Mouse (Mus musculus): ENCODE results near the gene Fam89b. TPM values are rescaled to one million over a fixed set of nuclear protein-coding genes. Genes with fewer than 3 reads are reported as not detected.

The Fam89b gene
- polyA plus RNA-seq, 1 experiment: 65.9 TPM

- no peak for DNase-seq
- H3K4me3 ChIP-seq (replicated peaks; ENCODE audit: insufficient read depth, low read depth, low read length): no peak overlapping the region
- H3K27ac ChIP-seq (ENCODE audit: insufficient read depth, low read length): no peak overlapping the region
- no peaks in the 10 kb centered on the region for H3K27me3 ChIP-seq (ENCODE audit: control insufficient read depth, insufficient read depth, low read length)
- no peak for TF ChIP-seq CTCF (IDR thresholded peaks at IDR 0.05; ENCODE audit: borderline replicate concordance, insufficient read depth, low read depth, low read length)
- TF ChIP-seq POLR2A (IDR thresholded peaks at IDR 0.05; ENCODE audit: borderline replicate concordance, insufficient read depth, low read length): no peak
- peaks cover 9% of the 10 kb centered on the region for H3K4me1 ChIP-seq (ENCODE audit: control insufficient read depth, insufficient read depth, low read length)
- 18% methylated on average over 2 of the region's 2 CpGs for WGBS
Measured at GRCm38 (mm10) chr19:5713730-5714129, 15.7 kb downstream of the Fam89b start.

- no peak for TF ChIP-seq POLR2A (IDR thresholded peaks at IDR 0.05; ENCODE audit: borderline replicate concordance, insufficient read depth, low read length)
- no peak for TF ChIP-seq CTCF (IDR thresholded peaks at IDR 0.05; ENCODE audit: borderline replicate concordance, insufficient read depth, low read depth, low read length)
- no peak overlapping the region for H3K4me3 ChIP-seq (replicated peaks; ENCODE audit: insufficient read depth, low read depth, low read length)
- no peak for DNase-seq
- H3K27ac ChIP-seq (ENCODE audit: insufficient read depth, low read length): no peak overlapping the region
- WGBS: 70% methylated on average over 5 of the region's 5 CpGs
- peaks cover 9% of the 10 kb centered on the region for H3K4me1 ChIP-seq (ENCODE audit: control insufficient read depth, insufficient read depth, low read length)
- no peaks in the 10 kb centered on the region for H3K27me3 ChIP-seq (ENCODE audit: control insufficient read depth, insufficient read depth, low read length)
Measured at GRCm38 (mm10) chr19:5713255-5713654, 16.2 kb downstream of the Fam89b start.

- Histone ChIP-seq H3K4me1 (ENCODE audit: control insufficient read depth, insufficient read depth, low read length) (peaks cover 8% of the 10 kb centered on the region), H3K4me3 (replicated peaks; ENCODE audit: insufficient read depth, low read depth, low read length) (no peak overlapping the region), H3K27ac (ENCODE audit: insufficient read depth, low read length) (no peak overlapping the region), H3K27me3 (ENCODE audit: control insufficient read depth, insufficient read depth, low read length) (no peaks in the 10 kb centered on the region)
- TF ChIP-seq CTCF (IDR thresholded peaks at IDR 0.05; ENCODE audit: borderline replicate concordance, insufficient read depth, low read depth, low read length) (no peak), POLR2A (IDR thresholded peaks at IDR 0.05; ENCODE audit: borderline replicate concordance, insufficient read depth, low read length) (no peak)
- no peak for DNase-seq
- WGBS: 93% methylated on average over 14 of the region's 14 CpGs
Measured at GRCm38 (mm10) chr19:5711907-5712460, 17.5 kb downstream of the Fam89b start.

- Histone ChIP-seq H3K27ac (ENCODE audit: insufficient read depth, low read length) (no peak overlapping the region), H3K27me3 (ENCODE audit: control insufficient read depth, insufficient read depth, low read length) (no peaks in the 10 kb centered on the region), H3K4me1 (ENCODE audit: control insufficient read depth, insufficient read depth, low read length) (peaks cover 5% of the 10 kb centered on the region; the same call in 1 of the 2 replicates), H3K4me3 (replicated peaks; ENCODE audit: insufficient read depth, low read depth, low read length) (no peak overlapping the region)
- 11% methylated on average over 3 of the region's 3 CpGs for WGBS
- TF ChIP-seq POLR2A (IDR thresholded peaks at IDR 0.05; ENCODE audit: borderline replicate concordance, insufficient read depth, low read length): no peak
- TF ChIP-seq CTCF (IDR thresholded peaks at IDR 0.05; ENCODE audit: borderline replicate concordance, insufficient read depth, low read depth, low read length): peak; percentile 85
- peak; percentile 70 to 76 for DNase-seq
Measured at GRCm38 (mm10) chr19:5711218-5711617, 18.2 kb downstream of the Fam89b start.

GRCm38 (mm10) chr19:5710581-5710980 lies 18.9 kb downstream of the Fam89b start:
- WGBS: 87% methylated on average over 8 of the region's 8 CpGs
- H3K27me3 ChIP-seq (ENCODE audit: control insufficient read depth, insufficient read depth, low read length): no peaks in the 10 kb centered on the region
- no peak for DNase-seq
- no peak for TF ChIP-seq CTCF (IDR thresholded peaks at IDR 0.05; ENCODE audit: borderline replicate concordance, insufficient read depth, low read depth, low read length)
- no peak for TF ChIP-seq POLR2A (IDR thresholded peaks at IDR 0.05; ENCODE audit: borderline replicate concordance, insufficient read depth, low read length)
- H3K27ac ChIP-seq (ENCODE audit: insufficient read depth, low read length): no peak overlapping the region
- H3K4me3 ChIP-seq (replicated peaks; ENCODE audit: insufficient read depth, low read depth, low read length): no peak overlapping the region
- peaks cover 5% of the 10 kb centered on the region; the same call in 1 of the 2 replicates for H3K4me1 ChIP-seq (ENCODE audit: control insufficient read depth, insufficient read depth, low read length)

- no peak for DNase-seq
- Histone ChIP-seq H3K4me1 (ENCODE audit: control insufficient read depth, insufficient read depth, low read length) (peaks cover 5% of the 10 kb centered on the region; the same call in 1 of the 2 replicates), H3K27me3 (ENCODE audit: control insufficient read depth, insufficient read depth, low read length) (no peaks in the 10 kb centered on the region), H3K27ac (ENCODE audit: insufficient read depth, low read length) (no peak overlapping the region), H3K4me3 (replicated peaks; ENCODE audit: insufficient read depth, low read depth, low read length) (no peak overlapping the region)
- TF ChIP-seq CTCF (IDR thresholded peaks at IDR 0.05; ENCODE audit: borderline replicate concordance, insufficient read depth, low read depth, low read length) (no peak), POLR2A (IDR thresholded peaks at IDR 0.05; ENCODE audit: borderline replicate concordance, insufficient read depth, low read length) (no peak)
- whole genome bisulfite sequencing: 55% methylated on average over 6 of the region's 6 CpGs
Measured at GRCm38 (mm10) chr19:5710068-5710467, 19.4 kb downstream of the Fam89b start.

- TF ChIP-seq CTCF (IDR thresholded peaks at IDR 0.05; ENCODE audit: borderline replicate concordance, insufficient read depth, low read depth, low read length): no peak
- no peak for TF ChIP-seq POLR2A (IDR thresholded peaks at IDR 0.05; ENCODE audit: borderline replicate concordance, insufficient read depth, low read length)
- H3K4me3 ChIP-seq (replicated peaks; ENCODE audit: insufficient read depth, low read depth, low read length): no peak overlapping the region
- no peaks in the 10 kb centered on the region for H3K4me1 ChIP-seq (ENCODE audit: control insufficient read depth, insufficient read depth, low read length)
- DNase-seq: no peak
- WGBS: 43% methylated on average over 10 of the region's 10 CpGs
- no peaks in the 10 kb centered on the region for H3K27me3 ChIP-seq (ENCODE audit: control insufficient read depth, insufficient read depth, low read length)
- H3K27ac ChIP-seq (ENCODE audit: insufficient read depth, low read length): no peak overlapping the region
Measured at GRCm38 (mm10) chr19:5704801-5705571, 24.5 kb downstream of the Fam89b start.

Measured in cerebellum, adult 2 months (tissue).